Mouse (Mus musculus) liver, embryonic 14.5 days (tissue): ENCODE data around the gene Nmur1.

Source experiments
- CTCF ChIP-seq: IDR thresholded peaks from 2 replicates; pipeline ENCODE4 v1.5.1; 2016; ENCODE audit warnings: antibody characterized with exemption, low read depth, control low read depth
- EP300 ChIP-seq: IDR thresholded peaks from 2 replicates; pipeline ENCODE4 v1.6.1; 2016; ENCODE audit warnings: antibody characterized with exemption, low read depth

DNA sequence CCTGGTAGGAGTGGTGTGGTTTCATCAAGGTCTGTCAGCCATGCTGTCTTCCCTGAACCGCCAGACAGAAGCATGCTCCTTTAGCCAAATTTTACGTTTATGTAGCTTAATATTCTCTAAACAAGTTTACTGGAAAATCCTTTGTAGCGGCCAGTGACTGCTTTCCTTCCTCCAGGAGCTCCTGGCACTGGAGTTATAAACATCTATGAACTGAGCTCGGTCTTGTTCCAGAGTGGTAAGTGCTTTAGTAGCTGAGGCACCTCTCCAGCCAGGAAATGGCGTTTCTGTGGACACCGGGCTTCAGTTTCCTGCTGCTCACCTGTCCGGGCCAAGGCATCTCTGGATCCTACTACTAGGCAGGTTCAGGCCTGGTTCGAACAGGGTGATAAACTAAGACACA, 28.4 kb downstream of the Nmur1 start:
- TF ChIP-seq CTCF, result no peak
- TF ChIP-seq EP300, result no peak
